Mouse (Mus musculus): ENCODE data around the gene Rmnd5b.
"Not testable (repeated sequence)": the region's sequence is repeated elsewhere in the genome, so short reads cannot be mapped to it uniquely, and the experiment has no call there.

The Rmnd5b gene

GRCm38 (mm10) chr11:51635525-51636322, at the start of gene Rmnd5b:
Rmnd5b (minus strand) TSS chr11:51635896.
- DNase-seq (ENCODE audit: low spot score in 2 of 2): peak; percentile 75 to 89

- no peak for DNase-seq (ENCODE audit: low spot score in 2 of 2)
These were observed 46.3 kb upstream of the Rmnd5b start for GRCm38 (mm10) chr11:51681976-51682374.

DNA sequence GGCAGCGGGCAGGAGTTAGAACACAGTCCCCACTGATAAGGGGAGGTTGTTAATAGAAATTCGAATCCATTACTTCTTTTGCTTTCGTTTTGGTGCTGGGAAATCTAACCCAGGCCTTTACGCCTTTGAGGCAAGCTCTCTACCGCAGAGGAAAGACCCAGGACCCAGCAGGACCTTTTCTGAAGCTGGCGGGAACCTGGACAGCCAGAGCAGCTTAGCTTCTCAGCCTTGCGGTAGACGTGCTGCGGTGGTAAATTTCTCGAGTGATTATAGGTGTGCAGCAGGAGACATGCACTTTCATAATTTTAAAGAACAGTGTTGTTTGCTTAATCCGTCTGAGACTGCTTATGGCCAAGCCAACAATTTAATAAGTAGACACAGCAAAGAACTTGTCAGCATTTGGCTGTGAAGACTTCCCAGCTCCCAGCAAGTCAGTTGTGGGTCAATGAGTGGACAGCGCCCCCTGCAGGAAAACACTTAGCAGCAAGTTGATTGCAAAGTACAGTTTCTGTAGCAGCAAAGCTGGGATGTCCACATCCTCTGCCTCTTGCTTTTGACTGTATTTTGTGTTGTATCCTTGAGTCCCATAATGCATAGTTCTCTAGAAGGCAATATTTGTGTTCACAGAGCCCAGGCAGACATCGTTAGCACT, 45.8 kb upstream of the Rmnd5b start:
- DNase-seq (ENCODE audit: low spot score in 2 of 2): peak; percentile 81 to 88

- no peak for DNase-seq (ENCODE audit: low spot score in 2 of 2)
These were observed 43.8 kb upstream of the Rmnd5b start for GRCm38 (mm10) chr11:51679466-51679865.

GRCm38 (mm10) chr11:51677737-51678418, 42.2 kb upstream of the Rmnd5b start:
- DNase-seq (ENCODE audit: low spot score in 2 of 2): no peak

DNA sequence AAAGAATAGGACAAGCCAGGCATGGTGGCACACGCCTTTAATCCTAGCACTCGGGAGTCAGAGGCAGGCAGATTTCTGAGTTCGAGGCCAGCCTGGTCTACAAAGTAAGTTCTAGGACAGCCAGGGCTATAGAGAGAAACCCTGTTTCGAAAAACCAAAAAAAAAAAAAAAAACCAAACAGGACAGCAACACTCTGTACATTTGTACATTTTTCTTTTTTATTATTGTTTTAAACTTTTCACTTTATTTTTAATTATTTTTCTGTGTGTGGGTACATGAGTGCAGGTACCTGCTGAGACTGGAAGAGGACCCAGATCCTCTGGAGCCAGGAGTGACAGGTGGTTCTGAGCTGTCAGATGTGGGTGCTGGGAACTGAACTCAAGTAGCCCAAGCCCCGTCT, 39.7 kb upstream of the Rmnd5b start:
- DNase-seq (ENCODE audit: low spot score in 2 of 2): no peak

GRCm38 (mm10) chr11:51673291-51673690, 37.6 kb upstream of the Rmnd5b start:
- DNase-seq (ENCODE audit: low spot score in 2 of 2): no peak

DNA sequence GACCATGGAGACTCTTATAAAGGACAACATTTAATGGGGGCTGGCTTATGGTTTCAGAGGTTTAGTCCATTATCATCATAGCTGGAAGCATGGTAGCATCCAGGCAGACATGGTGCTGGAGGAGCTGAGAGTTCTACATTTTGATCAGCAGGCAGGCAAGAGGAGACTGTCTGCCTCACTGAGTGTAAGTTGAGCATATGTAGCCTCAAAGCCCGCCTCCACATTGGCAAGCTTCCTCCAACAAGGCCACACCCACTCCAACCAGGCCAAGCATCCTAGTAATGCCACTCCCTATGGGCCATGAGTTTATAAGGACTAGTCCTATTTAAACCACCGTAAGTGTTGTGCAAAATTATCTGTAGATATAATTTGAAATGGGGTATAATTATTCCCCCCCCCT, 35.7 kb upstream of the Rmnd5b start:
- DNase-seq (ENCODE audit: low spot score in 2 of 2): no peak

GRCm38 (mm10) chr11:51670846-51671245, 35.1 kb upstream of the Rmnd5b start:
- no peak for DNase-seq (ENCODE audit: low spot score in 2 of 2)

GRCm38 (mm10) chr11:51664747-51665146, 29.1 kb upstream of the Rmnd5b start:
- not testable (repeated sequence) for DNase-seq (ENCODE audit: low spot score in 2 of 2)

DNA sequence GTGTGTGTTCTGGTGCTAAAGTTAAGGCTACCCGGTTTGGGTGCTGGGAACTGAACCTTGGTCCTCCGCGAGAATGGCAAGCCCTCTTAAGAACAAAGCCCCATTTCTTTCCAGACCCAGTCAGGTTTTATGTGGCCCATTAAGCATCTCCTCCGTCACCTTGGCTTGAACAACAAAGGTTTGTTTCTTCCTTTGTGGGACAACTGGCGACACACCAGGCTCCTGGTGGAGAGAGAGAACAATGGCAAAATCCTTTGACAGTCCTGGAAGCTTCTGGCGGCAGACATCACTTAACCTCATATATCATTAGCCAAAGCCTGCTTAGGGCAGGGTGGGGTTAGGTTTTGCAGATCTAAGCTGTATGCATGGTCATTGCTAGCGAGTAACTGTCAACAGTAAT, 26.9 kb upstream of the Rmnd5b start:
- no peak for DNase-seq (ENCODE audit: low spot score in 2 of 2)

- no peak for DNase-seq (ENCODE audit: low spot score in 2 of 2)
These were observed 26.2 kb upstream of the Rmnd5b start for GRCm38 (mm10) chr11:51661867-51662365.

GRCm38 (mm10) chr11:51658705-51659104, 23.0 kb upstream of the Rmnd5b start:
- no peak for DNase-seq (ENCODE audit: low spot score in 2 of 2)

- no peak for DNase-seq (ENCODE audit: low spot score in 2 of 2)
These were observed 22.6 kb upstream of the Rmnd5b start for GRCm38 (mm10) chr11:51658291-51658690.

- no peak for DNase-seq (ENCODE audit: low spot score in 2 of 2)
These were observed 21.3 kb upstream of the Rmnd5b start for GRCm38 (mm10) chr11:51656798-51657521.

DNA sequence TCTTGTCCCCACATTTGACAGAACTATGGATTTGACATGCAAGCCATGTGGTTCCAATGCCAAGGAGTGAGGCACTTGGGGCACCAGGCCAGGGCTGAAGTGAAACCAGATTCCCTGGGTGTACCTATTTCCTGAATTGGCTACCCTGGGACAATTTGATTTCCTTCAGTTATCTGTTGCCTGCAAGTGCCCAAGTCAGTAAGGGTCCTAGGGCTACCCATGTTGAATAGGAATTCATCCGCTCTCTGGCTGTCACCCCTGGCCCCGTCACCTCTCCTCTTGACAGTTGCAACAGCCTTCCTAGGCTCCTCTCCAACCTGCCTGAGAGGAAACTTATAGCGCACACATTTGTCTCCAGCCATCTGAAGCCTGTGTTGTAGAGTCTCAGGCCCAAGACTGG, 19.2 kb upstream of the Rmnd5b start:
- DNase-seq (ENCODE audit: low spot score in 2 of 2): no peak

- DNase-seq (ENCODE audit: low spot score in 2 of 2): no peak
These were observed 18.0 kb upstream of the Rmnd5b start for GRCm38 (mm10) chr11:51653736-51654135.

DNA sequence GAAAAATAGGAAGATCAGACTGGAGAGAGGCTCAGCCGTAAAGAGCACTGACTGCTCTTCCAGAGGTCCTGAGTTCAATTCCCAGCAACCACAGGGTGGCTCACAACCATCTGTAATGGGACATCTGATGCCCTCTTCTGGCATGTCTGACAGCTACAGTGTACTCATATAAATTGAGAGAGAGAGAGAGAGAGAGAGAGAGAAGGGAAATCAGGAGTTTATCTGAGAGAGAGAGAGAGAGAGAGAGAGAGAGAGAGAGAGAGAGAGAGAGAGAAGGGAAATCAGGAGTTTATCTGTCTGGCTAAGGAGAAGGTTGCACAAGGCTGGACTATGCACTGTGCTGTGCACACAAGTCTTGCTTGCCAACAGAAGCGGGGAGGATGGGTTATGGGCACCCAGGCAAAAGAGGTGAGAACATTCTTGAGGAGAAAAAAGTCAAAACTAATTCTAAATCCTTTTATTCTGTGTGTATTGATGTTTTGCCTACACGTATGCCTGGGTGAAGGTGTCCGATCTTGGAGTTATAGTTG, 17.3 kb upstream of the Rmnd5b start:
- DNase-seq (ENCODE audit: low spot score in 2 of 2): no peak

DNA sequence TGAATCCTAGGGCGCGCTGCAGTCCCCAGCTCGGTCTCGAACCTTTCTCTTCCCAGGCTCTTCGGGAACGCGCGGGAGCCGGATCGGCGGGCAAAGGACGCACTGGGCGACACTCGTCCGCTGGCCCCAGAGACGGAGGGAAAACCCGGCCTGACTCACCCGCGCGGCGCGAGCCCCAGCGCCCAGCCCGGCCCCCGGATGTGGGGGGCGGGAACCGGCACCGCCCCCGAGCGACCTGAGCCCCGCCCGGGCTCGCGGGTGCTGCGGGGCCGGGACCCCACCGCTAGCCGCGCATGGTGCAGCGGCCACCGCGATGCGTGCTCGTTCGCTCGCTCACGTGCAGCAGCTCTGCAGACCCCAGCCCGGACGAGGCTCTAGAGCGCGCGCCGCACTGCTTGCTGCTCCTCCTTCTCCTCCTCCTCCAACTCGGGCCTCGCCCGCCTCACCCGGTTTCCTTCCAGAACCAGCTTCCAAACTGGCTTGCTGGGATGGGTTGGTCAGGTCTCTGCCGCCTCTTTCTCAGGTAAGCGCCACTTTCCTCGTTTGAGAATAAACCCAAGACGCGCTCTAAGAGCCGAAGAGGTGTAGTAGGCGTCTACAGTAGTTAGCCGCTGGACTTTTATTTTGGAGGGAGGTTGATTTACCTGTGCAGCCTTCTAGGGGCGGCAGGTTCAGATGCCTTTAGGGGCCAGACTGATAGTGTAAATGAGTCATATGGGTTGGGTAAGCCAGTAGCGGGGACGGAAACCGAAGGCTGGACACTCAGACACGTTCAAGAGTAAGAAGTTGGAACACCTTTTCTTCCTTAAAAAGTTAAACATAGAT, 15.2 kb upstream of the Rmnd5b start, which contains the start of the genes N4bp3 and D930048N14Rik:
TSS of gene N4bp3 (minus strand) at position 152 of the 825 bp plus-strand sequence.
TSS of gene D930048N14Rik (plus strand) at position 264 of the 825 bp plus-strand sequence.
- peak in 1 of 2 experiments; percentile 59 for DNase-seq (ENCODE audit: low spot score in 2 of 2)

DNA sequence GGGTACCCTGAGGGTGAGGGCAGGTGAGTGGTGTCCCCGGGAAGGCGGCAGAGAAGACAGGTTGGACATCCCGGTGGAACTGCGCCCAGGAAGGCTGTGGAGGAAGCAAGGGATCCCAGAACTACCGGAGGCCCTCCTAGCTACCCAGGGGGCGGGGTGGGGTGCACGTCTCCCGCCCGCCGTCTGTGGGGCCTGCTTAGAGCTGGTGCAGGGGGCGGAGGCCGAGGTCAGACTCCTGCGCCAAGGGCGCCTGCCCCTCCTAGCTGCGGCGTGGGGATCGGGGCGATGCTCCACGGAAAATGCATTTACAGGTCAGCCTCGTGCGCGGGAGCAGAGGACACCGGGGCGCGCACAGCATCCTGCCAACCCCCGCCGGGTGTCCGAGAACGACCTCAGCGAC, 14.6 kb upstream of the Rmnd5b start:
- DNase-seq (ENCODE audit: low spot score in 2 of 2): no peak

GRCm38 (mm10) chr11:51649889-51650199, 14.1 kb upstream of the Rmnd5b start:
- DNase-seq (ENCODE audit: low spot score in 2 of 2): no peak
